18 mouse cellular contexts compared by ENCODE assay signal in genomic region chr5:119570054-119570453, GRCm38 (mm10).
DNase-seq lines count a peak whose midpoint lies in the region; ATAC-seq and TF ChIP-seq lines count a peak whose summit lies in the region.
"Had no signal": no experiment of that assay in that cellular context is flagged by ENCODE, and none has a peak within 500 bp of the region (broad histone marks: within the 10 kb centered on the region; RNA-seq: fewer than 3 reads in every experiment).

No protein-coding gene starts in this region.

- TF ChIP-seq POLR2A in lung, adult 2 months (IDR thresholded peaks at IDR 0.05; ENCODE audit: borderline replicate concordance, extremely low read depth, low read depth, low read length): no peak

- peak; percentile 94 for DNase-seq in lung, embryonic 14.5 days
- no peak for DNase-seq in lung, adult 2 months
- DNase-seq in lung, postnatal 4 days: peak; percentile 67 to 78
- DNase-seq: adrenal gland, postnatal 10 days; cerebellum, adult 11 months; cerebellum, adult 8-10 months; cerebellum, postnatal 25 days; forebrain, postnatal 0 days; gastrocnemius, postnatal 14 days; heart, adult 2 months had no signal

- no peaks in the 10 kb centered on the region for H3K27me3 ChIP-seq in intestine, embryonic 15.5 days (replicated peaks)
- no peaks in the 10 kb centered on the region for H3K27me3 ChIP-seq in intestine, postnatal 0 days (replicated peaks; ENCODE audit: control insufficient read depth, insufficient read depth, low read length)
- no peaks in the 10 kb centered on the region for H3K27me3 ChIP-seq in lung, embryonic 14.5 days (ENCODE audit: insufficient read depth, low read length)
- no peaks in the 10 kb centered on the region for H3K27me3 ChIP-seq in intestine, embryonic 16.5 days (replicated peaks; ENCODE audit: control insufficient read depth, insufficient read depth, low read length)
- H3K27me3 ChIP-seq in hindbrain, embryonic 13.5 days: no peaks in the 10 kb centered on the region
- H3K27me3 ChIP-seq: embryonic facial prominence, embryonic 13.5 days; forebrain, embryonic 13.5 days had no signal

- no peaks in the 10 kb centered on the region for H3K36me3 ChIP-seq in intestine, embryonic 15.5 days
- H3K36me3 ChIP-seq in intestine, postnatal 0 days (ENCODE audit: control insufficient read depth, insufficient read depth): no peaks in the 10 kb centered on the region
- 0 out of 2 replicates have a peak, but pooled peaks cover 4% of the 10 kb centered on the region for H3K36me3 ChIP-seq in lung, embryonic 14.5 days (ENCODE audit: insufficient read depth)
- H3K36me3 ChIP-seq in intestine, embryonic 16.5 days (ENCODE audit: control insufficient read depth, insufficient read depth, low read length): no peaks in the 10 kb centered on the region
- no peaks in the 10 kb centered on the region for H3K36me3 ChIP-seq in hindbrain, embryonic 13.5 days
- H3K36me3 ChIP-seq: hindbrain, embryonic 10.5 days had no signal

- no peak overlapping the region for H3K4me3 ChIP-seq in intestine, embryonic 15.5 days (replicated peaks)
- H3K4me3 ChIP-seq in intestine, postnatal 0 days (ENCODE audit: low read depth, low read length): no peak overlapping the region
- H3K4me3 ChIP-seq in lung, embryonic 14.5 days (ENCODE audit: low read depth, low read length): no peak overlapping the region
- no peak overlapping the region for H3K4me3 ChIP-seq in lung, adult 2 months (replicated peaks; ENCODE audit: extremely low read depth, low read depth, low read length)
- no peak overlapping the region for H3K4me3 ChIP-seq in intestine, embryonic 16.5 days (ENCODE audit: low read length)
- H3K4me3 ChIP-seq in hindbrain, embryonic 13.5 days: no peak overlapping the region
- H3K4me3 ChIP-seq: embryonic facial prominence, embryonic 13.5 days; forebrain, embryonic 13.5 days; heart, adult 2 months; hindbrain, embryonic 10.5 days had no signal

- no peak overlapping the region for H3K27ac ChIP-seq in intestine, embryonic 15.5 days
- no peak overlapping the region for H3K27ac ChIP-seq in intestine, postnatal 0 days (ENCODE audit: low read depth, low read length)
- H3K27ac ChIP-seq in lung, embryonic 14.5 days (ENCODE audit: low read depth): peak overlapping the region; percentile 60; the same call in 1 of the 2 replicates
- H3K27ac ChIP-seq in intestine, embryonic 16.5 days (ENCODE audit: low read length): no peak overlapping the region
- no peak overlapping the region for H3K27ac ChIP-seq in hindbrain, embryonic 13.5 days
- H3K27ac ChIP-seq: embryonic facial prominence, embryonic 13.5 days; forebrain, embryonic 13.5 days; heart, adult 2 months; hindbrain, embryonic 10.5 days had no signal

- no peaks in the 10 kb centered on the region for H3K9me3 ChIP-seq in intestine, embryonic 15.5 days
- peaks cover 6% of the 10 kb centered on the region for H3K9me3 ChIP-seq in intestine, postnatal 0 days (ENCODE audit: control insufficient read depth)
- H3K9me3 ChIP-seq in lung, embryonic 14.5 days (ENCODE audit: low read depth, low read length): no peaks in the 10 kb centered on the region; the same call in 1 of the 2 replicates
- H3K9me3 ChIP-seq in intestine, embryonic 16.5 days (ENCODE audit: control insufficient read depth, low read length): no peaks in the 10 kb centered on the region; the same call in 1 of the 2 replicates
- peaks cover 10% of the 10 kb centered on the region for H3K9me3 ChIP-seq in hindbrain, embryonic 13.5 days

- peak; percentile 47; the same call in 1 of the 2 replicates for ATAC-seq in intestine, embryonic 15.5 days
- no peak for ATAC-seq in intestine, postnatal 0 days
- peak; percentile 86 for ATAC-seq in lung, embryonic 14.5 days (ENCODE audit: insufficient read depth)
- ATAC-seq in intestine, embryonic 16.5 days: peak; percentile 55
- no peak for ATAC-seq in hindbrain, embryonic 13.5 days (ENCODE audit: low FRiP score)
- ATAC-seq: forebrain, embryonic 13.5 days; forebrain, postnatal 0 days had no signal

- 28% methylated on average over 8 of the region's 8 CpGs for WGBS in intestine, embryonic 15.5 days
- WGBS in intestine, postnatal 0 days: 32% methylated on average over 8 of the region's 8 CpGs
- 12% methylated on average over 8 of the region's 8 CpGs for WGBS in lung, embryonic 14.5 days
- WGBS in lung, adult 2 months: 28% methylated on average over 8 of the region's 8 CpGs
- WGBS in intestine, embryonic 16.5 days: 35% methylated on average over 8 of the region's 8 CpGs
- WGBS in hindbrain, embryonic 13.5 days: 65% methylated on average over 8 of the region's 8 CpGs

- H3K9ac ChIP-seq in intestine, embryonic 15.5 days: no peak overlapping the region
- no peak overlapping the region for H3K9ac ChIP-seq in intestine, postnatal 0 days (ENCODE audit: low read depth, low read length)
- no peak overlapping the region for H3K9ac ChIP-seq in lung, embryonic 14.5 days
- H3K9ac ChIP-seq in intestine, embryonic 16.5 days (ENCODE audit: low read depth, low read length): no peak overlapping the region
- H3K9ac ChIP-seq in hindbrain, embryonic 13.5 days: no peak overlapping the region
- H3K9ac ChIP-seq: embryonic facial prominence, embryonic 13.5 days; forebrain, embryonic 13.5 days; forebrain, postnatal 0 days had no signal

- H3K4me2 ChIP-seq in intestine, embryonic 15.5 days (replicated peaks): no peak overlapping the region
- no peak overlapping the region for H3K4me2 ChIP-seq in intestine, postnatal 0 days (replicated peaks; ENCODE audit: low read depth)
- H3K4me2 ChIP-seq in lung, embryonic 14.5 days: no peak overlapping the region
- no peak overlapping the region for H3K4me2 ChIP-seq in intestine, embryonic 16.5 days (ENCODE audit: low read depth, low read length)
- H3K4me2 ChIP-seq in hindbrain, embryonic 13.5 days: no peak overlapping the region
- H3K4me2 ChIP-seq: embryonic facial prominence, embryonic 13.5 days; forebrain, embryonic 13.5 days; heart, embryonic 11.5 days had no signal

- no peak for TF ChIP-seq CTCF in intestine, postnatal 0 days (IDR thresholded peaks at IDR 0.05; ENCODE audit: low read depth)
- no peak for TF ChIP-seq CTCF in lung, embryonic 14.5 days (IDR thresholded peaks at IDR 0.05; ENCODE audit: low read depth)
- no peak for TF ChIP-seq CTCF in lung, adult 2 months (IDR thresholded peaks at IDR 0.05; ENCODE audit: insufficient read depth, low read length)

- H3K4me1 ChIP-seq in intestine, embryonic 15.5 days (replicated peaks): peaks cover 5% of the 10 kb centered on the region; the same call in 1 of the 2 replicates
- H3K4me1 ChIP-seq in intestine, postnatal 0 days (replicated peaks; ENCODE audit: control insufficient read depth, insufficient read depth, low read length): no peaks in the 10 kb centered on the region
- peaks cover 6% of the 10 kb centered on the region for H3K4me1 ChIP-seq in lung, embryonic 14.5 days (ENCODE audit: insufficient read depth)
- H3K4me1 ChIP-seq in lung, adult 2 months (ENCODE audit: control insufficient read depth, insufficient read depth, low read length): no peaks in the 10 kb centered on the region
- H3K4me1 ChIP-seq in intestine, embryonic 16.5 days (ENCODE audit: control insufficient read depth, insufficient read depth, low read length): peaks cover 3% of the 10 kb centered on the region; the same call in 1 of the 2 replicates
- no peaks in the 10 kb centered on the region for H3K4me1 ChIP-seq in hindbrain, embryonic 13.5 days (replicated peaks)
- H3K4me1 ChIP-seq: embryonic facial prominence, embryonic 13.5 days; forebrain, embryonic 13.5 days had no signal

Comparison
In these comparisons a context has a peak if more than half of its experiments do, and no peak if none do; other contexts are left out.
1. ATAC-seq: peak in intestine, embryonic 15.5 days (single experiment), lung, embryonic 14.5 days (single experiment) and intestine, embryonic 16.5 days (single experiment); none in intestine, postnatal 0 days (single experiment) and hindbrain, embryonic 13.5 days (single experiment).